Mouse (Mus musculus) limb, embryonic 11.5 days (tissue): Measurements from ENCODE around the gene Zcwpw1. TPM values are rescaled to one million over a fixed set of nuclear protein-coding genes. Genes with fewer than 3 reads are reported as not detected.

ENCODE experiments used
- ATAC-seq: fragments of 200-750 bp; cut with Nextera tagmentation; 2 replicates; pipeline ENCODE4 v1.8.0; 2017; ENCODE audit warnings: low read depth; ENCODE audit not compliant: insufficient number of reproducible peaks, low FRiP score, low TSS enrichment
- DNase-seq: peaks from one replicate; pipeline ENCODE4 v3.0.0-alpha.2; 2015; ENCODE audit warnings: low spot score
- H3K27ac ChIP-seq: fragments of 300-500 bp; sonication (generic); replicated peaks from 2 replicates; pipeline ENCODE4 v1.5.1; 2014; ENCODE audit warnings: low read depth, mild to moderate bottlenecking, low read length
- H3K27me3 ChIP-seq: fragments of 300-500 bp; sonication (generic); 2 replicates; pipeline ENCODE4 v1.6.1; 2014; ENCODE audit warnings: mild to moderate bottlenecking, low read length, mixed read lengths; ENCODE audit not compliant: control insufficient read depth, insufficient read depth
- H3K36me3 ChIP-seq: fragments of 300-500 bp; sonication (generic); 2 replicates; pipeline ENCODE4 v1.6.1; 2014; ENCODE audit warnings: mild to moderate bottlenecking, low read length, moderate library complexity, mixed read lengths; ENCODE audit not compliant: control insufficient read depth, insufficient read depth
- H3K4me1 ChIP-seq: fragments of 300-500 bp; sonication (generic); 2 replicates; pipeline ENCODE4 v1.6.1; 2014; ENCODE audit warnings: low read length, mixed read lengths; ENCODE audit not compliant: control insufficient read depth, insufficient read depth
- H3K4me2 ChIP-seq: fragments of 300-500 bp; sonication (generic); 2 replicates; pipeline ENCODE4 v1.6.1; 2014; ENCODE audit warnings: low read depth, mild to moderate bottlenecking, moderate library complexity; ENCODE audit not compliant: severe bottlenecking
- H3K4me3 ChIP-seq: fragments of 300-500 bp; sonication (generic); 2 replicates; pipeline ENCODE4 v1.5.1; 2014; ENCODE audit warnings: low read depth, low read length
- H3K9ac ChIP-seq: fragments of 300-500 bp; sonication (generic); 2 replicates; pipeline ENCODE4 v1.6.1; 2014; ENCODE audit warnings: mild to moderate bottlenecking, low read length
- H3K9me3 ChIP-seq: fragments of 300-500 bp; sonication (generic); 2 replicates; pipeline ENCODE4 v1.6.1; 2016; ENCODE audit warnings: low read length; ENCODE audit not compliant: control insufficient read depth
- WGBS: fragments of 180-500 bp; shearing (Covaris S2); extraction: QIAGEN DNeasy Blood & Tissue Kit; methylation state at CpG from one replicate; pipeline ENCODE4 v1.1.7; 2014; 5-methylcytosine and 5-hydroxymethylcytosine counted together
- polyA plus RNA-seq: library from polyadenylated mRNA; unstranded; fragments of >200 nt; fragmentation: Nextera tagmentation; extraction: Ambion mirVana; gene quantifications from 2 replicates; pipeline ENCODE4 v1.2.1, GENCODE M21; 2014

The Zcwpw1 gene
- polyA plus RNA-seq, 1 experiment from 2014 or later = 19.6 TPM

DNA sequence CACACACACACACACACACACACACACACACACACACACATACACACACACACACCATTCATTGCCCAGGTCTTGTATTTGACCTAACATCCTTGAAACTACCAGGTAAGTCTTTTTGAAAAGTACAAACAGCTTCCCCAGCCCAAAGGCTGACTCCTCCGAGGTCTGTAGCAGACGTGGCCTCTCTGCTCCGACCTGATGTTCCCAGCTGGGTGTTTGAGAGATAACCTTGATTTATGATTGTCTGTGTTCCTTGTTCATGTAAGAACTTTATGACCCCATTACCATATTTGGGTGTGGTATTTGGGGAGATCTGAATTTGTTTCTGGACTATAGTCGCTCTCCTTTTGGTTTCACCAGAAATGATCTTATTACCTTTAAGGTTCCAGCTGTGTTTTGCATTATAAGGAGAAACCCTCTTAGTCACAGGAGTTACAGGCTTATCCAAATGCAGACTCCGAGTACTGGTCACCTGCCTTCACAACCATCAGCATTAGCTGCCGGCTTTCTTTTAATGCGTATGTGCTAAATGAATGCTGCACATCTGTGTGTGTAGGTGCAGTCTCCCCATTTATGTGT is 10.2 kb upstream of the Zcwpw1 start:
- Histone ChIP-seq H3K9ac (no peak overlapping the region), H3K4me3 (no peak overlapping the region), H3K4me1 (0 out of 2 replicates have a peak, but pooled peaks cover 7% of the 10 kb centered on the region), H3K4me2 (no peak overlapping the region), H3K27ac (no peak overlapping the region), H3K27me3 (no peaks in the 10 kb centered on the region), H3K9me3 (no peaks in the 10 kb centered on the region), H3K36me3 (peaks cover 9% of the 10 kb centered on the region)
- ATAC-seq (no peak), DNase-seq (no peak)
- 75% methylated on average over 7 of the region's 7 CpGs for WGBS

GRCm38 (mm10) chr5:137778635-137779034 is 9.0 kb upstream of the Zcwpw1 start, which contains the start of gene Ppp1r35:
Gene Ppp1r35, plus strand, starts transcription at chr5:137778849.
- WGBS = under 1% methylated on average over 28 of the region's 31 CpGs

DNA sequence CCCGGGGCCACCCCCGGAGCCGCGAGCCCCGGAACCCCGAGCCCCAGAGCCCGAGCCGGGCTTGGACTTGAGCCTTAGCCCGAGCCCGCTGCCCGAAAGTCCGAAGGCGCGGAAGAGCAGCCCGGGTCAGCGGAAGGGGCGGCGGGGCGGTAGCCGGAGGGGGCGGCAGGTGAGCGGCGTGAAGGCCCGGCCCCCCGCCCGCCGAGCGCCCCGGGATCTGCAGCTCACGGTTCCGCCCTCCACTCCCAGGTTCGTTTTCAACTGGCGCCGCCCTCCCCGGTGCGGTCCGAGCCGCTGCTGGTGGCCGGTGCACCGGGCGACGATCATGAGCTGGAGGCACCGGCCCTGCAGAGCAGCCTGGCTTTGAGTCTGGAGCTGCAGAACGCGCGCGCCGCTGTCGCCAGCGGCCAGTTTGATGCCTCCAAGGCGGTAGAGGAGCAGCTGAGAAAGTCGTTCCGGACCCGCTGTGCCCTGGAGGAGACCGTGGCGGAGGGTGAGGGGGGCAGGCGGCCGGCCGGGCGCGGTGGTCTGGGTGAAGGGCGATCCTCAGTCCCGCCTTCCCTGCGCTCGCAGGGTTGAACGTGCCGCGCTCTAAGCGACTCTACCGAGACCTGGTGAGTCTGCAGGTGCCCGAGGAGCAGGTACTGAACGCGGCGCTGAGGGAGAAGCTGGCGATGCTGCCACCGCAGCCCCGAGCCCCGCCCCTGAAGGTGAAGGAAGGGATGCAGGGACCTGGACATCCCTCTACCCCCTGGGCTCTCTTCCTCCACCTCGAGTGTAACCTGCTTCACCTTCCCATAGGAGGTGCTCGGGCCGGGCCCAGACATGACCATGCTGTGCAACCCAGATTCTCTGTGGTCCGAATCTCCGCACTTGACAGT is 8.3 kb upstream of the Zcwpw1 start:
- peak; percentile 56 for DNase-seq
- WGBS = under 1% methylated on average over 80 of the region's 83 CpGs
- ATAC-seq = peak; percentile 7

More at GRCm38 (mm10) chr5:137778635-137779034, 9.0 kb upstream of the Zcwpw1 start, which contains the start of gene Ppp1r35:
- peak within 1 kb of the TSS; percentile 97 for H3K4me3 ChIP-seq
- peak within 1 kb of the TSS; percentile 89 for H3K27ac ChIP-seq
- H3K9ac ChIP-seq = peak within 1 kb of the TSS; percentile 90
- peaks cover 13% of the 10 kb centered on the region for H3K4me1 ChIP-seq
- no peaks in the 10 kb centered on the region for H3K9me3 ChIP-seq
- no peaks in the 10 kb centered on the region for H3K27me3 ChIP-seq
- peak; percentile 98 for DNase-seq
- H3K4me2 ChIP-seq = peak within 1 kb of the TSS; percentile 93
- ATAC-seq = peak; percentile 86
- H3K36me3 ChIP-seq = peaks cover 14% of the 10 kb centered on the region

GRCm38 (mm10) chr5:137781661-137782060 is 5.9 kb upstream of the Zcwpw1 start:
- H3K27ac ChIP-seq = no peak overlapping the region
- no peak for DNase-seq
- peaks cover 29% of the 10 kb centered on the region for H3K4me1 ChIP-seq
- peaks cover 21% of the 10 kb centered on the region for H3K36me3 ChIP-seq
- no peak overlapping the region for H3K4me3 ChIP-seq
- WGBS = 92% methylated on average over 7 of the region's 7 CpGs
- no peaks in the 10 kb centered on the region for H3K9me3 ChIP-seq
- ATAC-seq = no peak
- no peak overlapping the region for H3K4me2 ChIP-seq
- no peak overlapping the region for H3K9ac ChIP-seq
- H3K27me3 ChIP-seq = no peaks in the 10 kb centered on the region

More for the DNA sequence above, 8.3 kb upstream of the Zcwpw1 start:
- Histone ChIP-seq H3K4me1 (peaks cover 19% of the 10 kb centered on the region), H3K36me3 (peaks cover 18% of the 10 kb centered on the region), H3K9me3 (no peaks in the 10 kb centered on the region), H3K27me3 (no peaks in the 10 kb centered on the region), H3K4me3 (peak overlapping the region; percentile 97), H3K4me2 (peak overlapping the region; percentile 93), H3K9ac (peak overlapping the region; percentile 90), H3K27ac (peak overlapping the region; percentile 89)

- ATAC-seq (no peak), DNase-seq (no peak)
- H3K36me3 ChIP-seq = peaks cover 21% of the 10 kb centered on the region
- no peak overlapping the region; the same call in 1 of the 2 replicates for H3K4me2 ChIP-seq
- H3K9me3 ChIP-seq = no peaks in the 10 kb centered on the region
- H3K27ac ChIP-seq = no peak overlapping the region
- WGBS = 89% methylated on average over 13 of the region's 13 CpGs
- no peaks in the 10 kb centered on the region for H3K27me3 ChIP-seq
- H3K4me3 ChIP-seq = no peak overlapping the region
- H3K9ac ChIP-seq = no peak overlapping the region
- H3K4me1 ChIP-seq = peaks cover 29% of the 10 kb centered on the region
Observed at GRCm38 (mm10) chr5:137782776-137783522, 4.6 kb upstream of the Zcwpw1 start.

GRCm38 (mm10) chr5:137783901-137784540 is 3.6 kb upstream of the Zcwpw1 start:
- Histone ChIP-seq H3K9me3 (no peaks in the 10 kb centered on the region), H3K27me3 (no peaks in the 10 kb centered on the region), H3K4me3 (peak overlapping the region; percentile 78), H3K4me2 (peak overlapping the region; percentile 90), H3K4me1 (peaks cover 29% of the 10 kb centered on the region), H3K27ac (no peak overlapping the region), H3K9ac (peak overlapping the region; percentile 27), H3K36me3 (peaks cover 21% of the 10 kb centered on the region)
- 81% methylated on average over 9 of the region's 9 CpGs for WGBS
- ATAC-seq (no peak), DNase-seq (no peak)

GRCm38 (mm10) chr5:137784546-137784945 is 3.1 kb upstream of the Zcwpw1 start:
- H3K4me1 ChIP-seq = peaks cover 29% of the 10 kb centered on the region
- H3K9me3 ChIP-seq = no peaks in the 10 kb centered on the region
- peaks cover 21% of the 10 kb centered on the region for H3K36me3 ChIP-seq
- H3K27ac ChIP-seq = no peak overlapping the region
- H3K27me3 ChIP-seq = no peaks in the 10 kb centered on the region
- H3K4me2 ChIP-seq = peak overlapping the region; percentile 90
- ATAC-seq (no peak), DNase-seq (no peak)
- no peak overlapping the region; the same call in 1 of the 2 replicates for H3K9ac ChIP-seq
- peak overlapping the region; percentile 78 for H3K4me3 ChIP-seq
- WGBS = 87% methylated on average over 14 of the region's 14 CpGs
